Mouse (Mus musculus): ENCODE data around the gene Gm49391. TPM values are rescaled to one million over a fixed set of nuclear protein-coding genes. Genes with fewer than 3 reads are reported as not detected.

Gene Gm49391
- polyA plus RNA-seq, 1 experiment from 2014 or later, result 0.76 TPM

DNA sequence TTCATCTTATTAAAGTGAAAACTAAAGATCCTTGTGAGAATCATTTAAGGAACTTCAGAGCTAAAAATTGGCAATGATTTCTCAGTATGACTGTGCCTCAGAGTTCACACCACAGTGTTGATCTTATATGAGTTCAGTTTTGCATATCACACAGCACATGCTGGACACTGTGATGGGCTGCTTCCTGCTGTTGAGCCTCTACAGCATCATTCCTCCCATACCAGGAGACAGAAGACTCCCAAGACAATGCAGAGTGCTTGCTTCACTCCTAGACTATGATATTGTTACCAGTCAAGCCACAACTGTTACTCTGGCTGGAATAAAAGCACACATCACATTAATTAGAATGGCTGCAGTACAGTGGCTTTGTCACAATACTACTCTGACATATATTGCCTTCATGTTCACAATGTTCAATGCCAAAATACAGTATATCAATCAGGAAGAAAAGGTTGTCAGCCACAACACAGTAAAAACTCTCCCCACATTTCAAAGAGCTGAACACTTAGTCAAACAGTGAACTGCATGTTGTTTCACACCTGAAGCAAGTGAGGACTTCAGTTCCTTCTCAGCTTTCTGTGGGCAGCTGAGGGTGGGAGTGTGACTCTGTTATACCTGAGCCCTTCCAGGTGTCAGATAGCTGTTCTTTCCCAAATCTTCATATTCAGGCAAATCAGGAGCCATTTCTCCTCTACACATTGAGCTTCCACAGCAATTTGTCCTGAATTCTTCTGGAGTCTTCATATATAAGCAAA lies 40.8 kb downstream of the Gm49391 start:
- Histone ChIP-seq H3K4me1 (ENCODE audit: control insufficient read depth, insufficient read depth, low read length) (no peaks in the 10 kb centered on the region), H3K36me3 (ENCODE audit: control insufficient read depth, insufficient read depth, low read length) (no peaks in the 10 kb centered on the region), H3K9me3 (ENCODE audit: control insufficient read depth, low read length) (0 out of 2 replicates have a peak, but pooled peaks cover 4% of the 10 kb centered on the region), H3K27ac (replicated peaks; ENCODE audit: low read depth, low read length) (no peak overlapping the region), H3K27me3 (ENCODE audit: control insufficient read depth, insufficient read depth, low read length) (no peaks in the 10 kb centered on the region), H3K4me2 (ENCODE audit: low read length) (no peak overlapping the region), H3K4me3 (replicated peaks; ENCODE audit: low read depth, low read length) (no peak overlapping the region), H3K9ac (replicated peaks; ENCODE audit: low read length) (no peak overlapping the region)
- no peak for DNase-seq
- no peak for ATAC-seq (ENCODE audit: low FRiP score, low TSS enrichment)

GRCm38 (mm10) chr13:60892301-60892700 lies 44.1 kb downstream of the Gm49391 start:
- H3K36me3 ChIP-seq (ENCODE audit: control insufficient read depth, insufficient read depth, low read length), result no peaks in the 10 kb centered on the region
- DNase-seq (no peak), ATAC-seq (ENCODE audit: low FRiP score, low TSS enrichment) (no peak)
- no peak overlapping the region for H3K9ac ChIP-seq (replicated peaks; ENCODE audit: low read length)
- 82% methylated on average over 1 of the region's 1 CpGs for WGBS
- no peak overlapping the region for H3K4me3 ChIP-seq (replicated peaks; ENCODE audit: low read depth, low read length)
- H3K9me3 ChIP-seq (ENCODE audit: control insufficient read depth, low read length), result no peaks in the 10 kb centered on the region
- H3K4me1 ChIP-seq (ENCODE audit: control insufficient read depth, insufficient read depth, low read length), result no peaks in the 10 kb centered on the region
- H3K27ac ChIP-seq (replicated peaks; ENCODE audit: low read depth, low read length), result no peak overlapping the region
- H3K4me2 ChIP-seq (ENCODE audit: low read length), result no peak overlapping the region
- H3K27me3 ChIP-seq (ENCODE audit: control insufficient read depth, insufficient read depth, low read length), result no peaks in the 10 kb centered on the region

GRCm38 (mm10) chr13:60864281-60864680 lies 72.1 kb downstream of the Gm49391 start, which contains the start of gene 4930486L24Rik:
Gene 4930486L24Rik, minus strand, starts transcription at chr13:60864475.
- no peaks in the 10 kb centered on the region for H3K4me1 ChIP-seq (ENCODE audit: control insufficient read depth, insufficient read depth, low read length)
- H3K27me3 ChIP-seq (ENCODE audit: control insufficient read depth, insufficient read depth, low read length), result no peaks in the 10 kb centered on the region
- H3K9me3 ChIP-seq (ENCODE audit: control insufficient read depth, low read length), result no peaks in the 10 kb centered on the region
- ATAC-seq (ENCODE audit: low FRiP score, low TSS enrichment) (no peak), DNase-seq (no peak)
- no peak within 1 kb of the TSS for H3K4me3 ChIP-seq (replicated peaks; ENCODE audit: low read depth, low read length)
- WGBS, result 72% methylated on average over 1 of the region's 1 CpGs
- no peak within 1 kb of the TSS for H3K27ac ChIP-seq (replicated peaks; ENCODE audit: low read depth, low read length)
- no peak within 1 kb of the TSS for H3K9ac ChIP-seq (replicated peaks; ENCODE audit: low read length)
- no peaks in the 10 kb centered on the region for H3K36me3 ChIP-seq (ENCODE audit: control insufficient read depth, insufficient read depth, low read length)
- H3K4me2 ChIP-seq (ENCODE audit: low read length), result no peak within 1 kb of the TSS

DNA sequence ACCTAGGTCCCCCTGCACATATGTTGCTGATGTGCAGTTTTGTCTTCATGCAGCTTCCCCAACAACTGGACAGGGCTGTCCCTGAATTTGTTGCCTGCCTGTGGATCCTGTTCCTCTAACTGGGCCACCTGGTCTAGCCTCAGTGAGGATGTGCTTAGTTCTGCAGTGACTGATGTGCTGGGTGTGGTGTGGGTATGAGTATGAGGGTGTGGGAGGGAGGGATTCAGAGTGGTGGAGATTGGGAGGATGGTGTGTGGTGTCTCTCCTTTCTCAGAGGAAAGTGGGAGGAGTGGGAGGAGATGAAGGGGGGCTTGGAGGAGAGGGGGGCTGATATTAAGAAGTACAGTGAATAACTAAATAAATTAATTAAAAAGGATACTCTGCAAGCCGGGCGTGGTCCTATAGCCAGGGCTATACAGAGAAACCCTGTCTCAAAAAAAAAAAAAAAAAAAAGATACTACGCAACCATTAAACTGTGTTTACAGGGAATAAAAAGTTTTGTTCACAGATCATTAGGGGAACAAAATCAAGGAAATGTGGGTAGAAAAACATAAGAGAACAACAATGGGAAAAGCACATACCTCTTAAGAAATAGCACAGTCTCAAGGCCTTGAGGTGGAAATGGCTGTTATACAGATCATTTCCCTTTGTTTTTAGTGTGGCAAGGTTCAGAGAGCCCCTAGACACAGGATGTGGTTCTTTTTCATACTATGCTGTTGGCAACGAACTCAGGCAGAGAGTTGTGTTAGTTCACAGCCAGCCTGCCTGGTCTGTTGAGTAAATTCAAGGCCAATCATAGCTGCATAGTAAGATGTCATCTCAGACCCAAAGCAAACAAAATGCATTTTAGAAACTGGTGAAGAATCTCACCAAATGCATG lies 87.9 kb downstream of the Gm49391 start:
- Histone ChIP-seq H3K4me1 (ENCODE audit: control insufficient read depth, insufficient read depth, low read length) (no peaks in the 10 kb centered on the region), H3K4me2 (ENCODE audit: low read length) (no peak overlapping the region), H3K36me3 (ENCODE audit: control insufficient read depth, insufficient read depth, low read length) (no peaks in the 10 kb centered on the region), H3K9me3 (ENCODE audit: control insufficient read depth, low read length) (no peaks in the 10 kb centered on the region), H3K9ac (replicated peaks; ENCODE audit: low read length) (no peak overlapping the region), H3K4me3 (replicated peaks; ENCODE audit: low read depth, low read length) (no peak overlapping the region), H3K27me3 (ENCODE audit: control insufficient read depth, insufficient read depth, low read length) (no peaks in the 10 kb centered on the region), H3K27ac (replicated peaks; ENCODE audit: low read depth, low read length) (no peak overlapping the region)
- ATAC-seq (ENCODE audit: low FRiP score, low TSS enrichment) (no peak), DNase-seq (no peak)
- WGBS, result 87% methylated on average over 4 of the region's 4 CpGs

Other genes with a start within 250 kb of the Gm49391 start
- not detected in 2 replicates for gene BC051665, start 150.2 kb downstream of the Gm49391 start, polyA plus RNA-seq (2014; fragmentation: Nextera tagmentation; extraction: Ambion mirVana)
- gene Ctsll3, start 133.7 kb downstream of the Gm49391 start, polyA plus RNA-seq (2014; fragmentation: Nextera tagmentation; extraction: Ambion mirVana), result not detected in 2 replicates
- gene 4930486L24Rik, start 72.1 kb downstream of the Gm49391 start, polyA plus RNA-seq (2014; fragmentation: Nextera tagmentation; extraction: Ambion mirVana), result not detected in 2 replicates
- gene Gm49392, start 39.7 kb downstream of the Gm49391 start, polyA plus RNA-seq (2014; fragmentation: Nextera tagmentation; extraction: Ambion mirVana), result not detected in 2 replicates
- gene Ctla2b, start 39.1 kb downstream of the Gm49391 start, polyA plus RNA-seq (2014; fragmentation: Nextera tagmentation; extraction: Ambion mirVana), result 1.2 and 2.4 TPM in 2 replicates
- not detected in 2 replicates for gene Tpbpb, start 31.7 kb downstream of the Gm49391 start, polyA plus RNA-seq (2014; fragmentation: Nextera tagmentation; extraction: Ambion mirVana)
- not detected in 2 replicates for gene Gm49393, start 981 bp downstream of the Gm49391 start, polyA plus RNA-seq (2014; fragmentation: Nextera tagmentation; extraction: Ambion mirVana)
- 11.1 and 15.6 TPM in 2 replicates for gene Ctla2a, start 54 bp upstream of the Gm49391 start, polyA plus RNA-seq (2014; fragmentation: Nextera tagmentation; extraction: Ambion mirVana)
- not detected in 2 replicates for gene Tpbpa, start 5.4 kb upstream of the Gm49391 start, polyA plus RNA-seq (2014; fragmentation: Nextera tagmentation; extraction: Ambion mirVana)
- not detected in 2 replicates for gene Ctsj, start 69.4 kb upstream of the Gm49391 start, polyA plus RNA-seq (2014; fragmentation: Nextera tagmentation; extraction: Ambion mirVana)
- not detected in 2 replicates for gene Ctsq, start 104.1 kb upstream of the Gm49391 start, polyA plus RNA-seq (2014; fragmentation: Nextera tagmentation; extraction: Ambion mirVana)
- gene Ctsr, start 227.7 kb upstream of the Gm49391 start, polyA plus RNA-seq (2014; fragmentation: Nextera tagmentation; extraction: Ambion mirVana), result not detected in 2 replicates

Data from midbrain, embryonic 14.5 days (tissue).